Mouse (Mus musculus) liver, embryonic 12.5 days (tissue): Measurements from ENCODE around the gene Sertad2. TPM values are rescaled to one million over a fixed set of nuclear protein-coding genes. Genes with fewer than 3 reads are reported as not detected.

ENCODE experiments used
- ATAC-seq: fragments of 200-750 bp; cut with Nextera tagmentation; 2 replicates; pipeline ENCODE4 v1.8.0; 2017; ENCODE audit warnings: moderate number of reproducible peaks, mild to moderate bottlenecking, moderate library complexity
- H3K27ac ChIP-seq: fragments of 300-500 bp; sonication (generic); 2 replicates; pipeline ENCODE4 v1.5.1; 2016; ENCODE audit warnings: mild to moderate bottlenecking
- H3K27me3 ChIP-seq: fragments of 300-500 bp; sonication (generic); replicated peaks from 2 replicates; pipeline ENCODE4 v1.6.1; 2016; ENCODE audit warnings: mild to moderate bottlenecking, moderate library complexity
- H3K36me3 ChIP-seq: fragments of 300-500 bp; sonication (generic); 2 replicates; pipeline ENCODE4 v1.6.1; 2016; ENCODE audit warnings: mild to moderate bottlenecking, moderate library complexity
- H3K4me1 ChIP-seq: fragments of 300-500 bp; sonication (generic); 2 replicates; pipeline ENCODE4 v1.6.1; 2016
- H3K4me2 ChIP-seq: fragments of 300-500 bp; sonication (generic); 2 replicates; pipeline ENCODE4 v1.6.1; 2016; ENCODE audit warnings: mild to moderate bottlenecking, moderate library complexity
- H3K4me3 ChIP-seq: fragments of 300-500 bp; sonication (generic); 2 replicates; pipeline ENCODE4 v1.5.1; 2016; ENCODE audit warnings: mild to moderate bottlenecking, moderate library complexity
- H3K9ac ChIP-seq: fragments of 300-500 bp; sonication (generic); 2 replicates; pipeline ENCODE4 v1.6.1; 2016; ENCODE audit warnings: mild to moderate bottlenecking, moderate library complexity
- H3K9me3 ChIP-seq: fragments of 300-500 bp; sonication (generic); replicated peaks from 2 replicates; pipeline ENCODE4 v1.6.1; 2016; ENCODE audit warnings: mild to moderate bottlenecking, moderate library complexity
- WGBS: fragments of 180-500 bp; shearing (Covaris S2); methylation state at CpG from one replicate; pipeline ENCODE4 v1.1.7; 2016; ENCODE audit not compliant: insufficient replicate concordance; 5-methylcytosine and 5-hydroxymethylcytosine counted together
- polyA plus RNA-seq: library from polyadenylated mRNA; unstranded; fragments of >200 nt; fragmentation: Nextera tagmentation; extraction: Ambion mirVana; gene quantifications from 2 replicates; pipeline ENCODE4 v1.2.1, GENCODE M21; 2016

Gene Sertad2
- polyA plus RNA-seq, 1 experiment from 2014 or later, result 25.8 TPM

DNA sequence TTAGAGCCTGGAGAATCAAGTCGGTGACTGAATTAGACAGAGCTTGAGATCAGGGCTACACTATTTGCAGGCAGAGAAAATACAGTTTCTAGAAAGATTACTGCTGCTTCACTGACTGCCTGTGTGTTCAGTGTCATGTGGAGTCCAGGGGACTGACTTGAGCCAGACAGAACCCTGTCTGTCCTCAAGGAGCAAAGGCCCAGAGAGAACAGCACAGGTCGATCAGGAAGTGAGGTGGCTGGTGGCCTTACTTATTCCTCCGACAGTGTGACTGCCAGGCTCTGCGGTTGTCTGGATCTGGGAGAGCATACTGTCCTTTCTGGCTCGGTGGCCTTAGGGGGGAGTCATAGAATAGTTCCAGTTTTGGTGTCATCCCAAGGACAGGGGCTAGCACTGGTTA lies 137.7 kb downstream of the Sertad2 start:
- H3K27me3 ChIP-seq, result no peaks in the 10 kb centered on the region
- no peak overlapping the region for H3K4me3 ChIP-seq
- 64% methylated on average over 5 of the region's 5 CpGs for WGBS
- H3K4me2 ChIP-seq, result no peak overlapping the region
- H3K27ac ChIP-seq, result no peak overlapping the region
- H3K36me3 ChIP-seq, result peaks cover 8% of the 10 kb centered on the region; the same call in 1 of the 2 replicates
- ATAC-seq, result no peak
- no peaks in the 10 kb centered on the region for H3K9me3 ChIP-seq
- no peak overlapping the region for H3K9ac ChIP-seq
- H3K4me1 ChIP-seq, result no peaks in the 10 kb centered on the region

DNA sequence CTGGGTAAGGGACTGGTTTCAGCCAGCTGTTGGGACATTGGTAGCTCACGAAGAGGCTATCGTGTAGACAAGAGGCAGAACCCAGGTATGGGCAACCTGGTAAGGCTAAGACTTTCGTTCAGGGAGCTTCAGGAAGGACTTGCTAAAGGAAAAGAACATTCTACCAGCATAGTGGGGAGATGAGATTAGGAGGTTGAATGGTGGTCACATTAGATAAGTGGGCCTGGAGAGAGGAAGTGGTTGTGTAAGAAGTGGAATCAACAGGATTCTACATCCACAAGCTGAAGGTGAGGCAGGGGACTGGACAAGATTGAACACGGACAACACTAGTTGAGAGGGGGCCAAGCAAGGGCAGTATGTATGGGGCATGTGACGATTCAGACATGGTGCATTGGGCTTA lies 138.6 kb downstream of the Sertad2 start:
- no peak overlapping the region for H3K27ac ChIP-seq
- no peak overlapping the region for H3K4me3 ChIP-seq
- 47% methylated on average over 5 of the region's 5 CpGs for WGBS
- no peaks in the 10 kb centered on the region for H3K4me1 ChIP-seq
- no peak overlapping the region for H3K4me2 ChIP-seq
- no peaks in the 10 kb centered on the region for H3K9me3 ChIP-seq
- peaks cover 17% of the 10 kb centered on the region for H3K36me3 ChIP-seq
- no peaks in the 10 kb centered on the region for H3K27me3 ChIP-seq
- no peak for ATAC-seq
- no peak overlapping the region for H3K9ac ChIP-seq

DNA sequence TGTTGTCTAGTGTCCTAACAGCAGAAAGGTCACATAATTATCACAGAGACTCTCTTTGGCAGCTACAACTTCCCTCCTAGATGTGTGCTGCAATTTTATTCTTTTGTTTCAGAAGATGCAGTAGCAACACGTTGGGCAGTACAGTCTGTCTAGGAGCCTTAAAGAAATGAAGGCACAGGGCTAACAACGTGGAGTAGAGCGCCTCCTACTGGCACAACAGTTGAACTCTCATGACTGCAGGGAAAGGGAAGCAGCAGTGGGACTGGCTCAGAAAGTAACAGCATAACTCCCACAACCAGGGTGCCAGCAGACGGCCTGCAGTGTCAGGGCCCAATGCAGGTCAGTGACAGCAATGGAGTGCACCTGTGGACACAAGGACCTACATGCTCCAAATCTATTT lies 147.9 kb downstream of the Sertad2 start:
- no peaks in the 10 kb centered on the region for H3K27me3 ChIP-seq
- H3K4me3 ChIP-seq, result no peak overlapping the region
- H3K9me3 ChIP-seq, result no peaks in the 10 kb centered on the region
- no peaks in the 10 kb centered on the region for H3K4me1 ChIP-seq
- H3K36me3 ChIP-seq, result peaks cover 43% of the 10 kb centered on the region
- H3K9ac ChIP-seq, result no peak overlapping the region
- WGBS, result 13% methylated on average over 4 of the region's 4 CpGs
- no peak overlapping the region for H3K27ac ChIP-seq
- no peak overlapping the region for H3K4me2 ChIP-seq
- 0 out of 2 replicates have a peak, but pooled peaks have one; percentile 32 for ATAC-seq

Other genes with a start within 250 kb of the Sertad2 start
- 11.2 and 12.0 TPM in 2 replicates for gene Slc1a4, start 210.5 kb upstream of the Sertad2 start, polyA plus RNA-seq
- 17.2 and 17.4 TPM in 2 replicates for gene Aftph, start 198.3 kb downstream of the Sertad2 start, polyA plus RNA-seq